Mouse (Mus musculus) embryonic stem cell, embryonic (primary cell): ENCODE results near the gene Dnase2b.

Experiments
- CTCF ChIA-PET, 4 experiments: fragments of 300-600 bp in 2 of 4; fragments of 350-600 bp in 2 of 4; sonication (Branson Sonifier 250); formaldehyde crosslinking; loops; one replicate each; lab custom pipeline; 2022; ENCODE audit warnings: inconsistent platforms in 2 of 4; lab: Charles Lee
- POLR2A ChIA-PET, 4 experiments: fragments of 300-600 bp in 2 of 4; fragments of 350-600 bp in 2 of 4; sonication (Branson Sonifier 250); formaldehyde crosslinking; loops; one replicate each; lab custom pipeline; 2022; ENCODE audit warnings: antibody characterized with exemption in 4 of 4, inconsistent platforms in 1 of 4; lab: Charles Lee

Dnase2b gene

DNA sequence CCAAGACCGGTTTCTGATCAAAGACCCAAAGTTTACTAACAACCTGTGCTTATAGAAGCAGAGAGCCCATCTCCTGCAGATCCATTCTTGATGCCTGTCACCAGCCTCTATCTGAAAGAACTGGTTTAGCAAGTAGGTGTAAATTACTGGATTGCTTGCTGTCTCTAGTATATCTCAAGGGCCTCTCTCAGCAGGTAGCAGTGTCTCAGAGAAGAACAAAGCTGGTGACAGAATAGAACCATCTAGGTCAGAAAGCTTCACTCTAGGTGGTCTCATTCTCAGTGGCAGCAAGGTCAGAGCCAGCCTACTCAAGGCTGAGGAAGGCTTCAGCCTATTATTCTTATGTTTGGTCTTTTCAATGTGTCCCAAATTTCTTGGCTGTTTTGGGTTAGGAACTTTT is 71.8 kb downstream of the Dnase2b start:
- POLR2A ChIA-PET, result interaction anchor here in 1 of 4 experiments (1.5 kb wide), 1 partner anchor 11 kb away, joined by 4 read pairs; no protein-coding TSS in a partner anchor
- CTCF ChIA-PET, result no interaction called here

DNA sequence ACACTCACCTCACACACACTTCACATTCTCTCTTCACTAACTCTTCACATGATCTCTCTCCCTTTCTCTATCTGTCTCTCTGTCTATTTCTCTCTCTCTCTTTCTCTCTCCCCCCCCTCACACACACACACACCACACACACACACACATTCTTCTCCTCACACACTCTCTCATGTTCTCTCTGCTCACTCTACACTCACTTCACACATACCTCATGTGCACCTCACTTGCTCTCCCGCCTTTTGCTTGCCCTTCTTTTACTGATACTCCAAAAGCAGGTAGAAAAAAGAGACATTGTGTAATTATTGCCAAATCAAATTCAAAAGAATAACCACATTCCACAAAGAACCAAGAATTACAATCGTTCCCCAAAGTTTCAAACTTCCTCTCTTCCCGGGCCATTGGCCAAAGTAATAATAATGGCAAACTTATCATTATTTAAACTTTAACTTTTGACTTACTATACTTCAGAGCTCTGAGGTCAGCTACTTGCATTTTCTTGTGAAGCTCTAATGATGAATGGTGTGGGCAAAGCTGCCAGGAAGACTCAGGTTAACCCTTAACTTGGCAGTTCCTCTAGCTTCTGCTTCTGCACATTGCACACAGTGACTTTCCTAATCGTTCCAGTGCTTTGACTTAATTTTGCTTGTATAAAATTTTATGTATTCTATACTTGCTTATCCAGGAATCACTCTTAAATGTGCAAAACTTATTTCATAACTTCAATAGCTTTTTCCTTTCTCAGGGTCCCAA is 74.7 kb downstream of the Dnase2b start:
- ChIA-PET POLR2A (interaction anchor here in 1 of 4 experiments (1.1 kb wide), 1 partner anchor 19 kb away, joined by 4 read pairs; the partner anchor contains the start of gene Rpf1), CTCF (no interaction called here)

DNA sequence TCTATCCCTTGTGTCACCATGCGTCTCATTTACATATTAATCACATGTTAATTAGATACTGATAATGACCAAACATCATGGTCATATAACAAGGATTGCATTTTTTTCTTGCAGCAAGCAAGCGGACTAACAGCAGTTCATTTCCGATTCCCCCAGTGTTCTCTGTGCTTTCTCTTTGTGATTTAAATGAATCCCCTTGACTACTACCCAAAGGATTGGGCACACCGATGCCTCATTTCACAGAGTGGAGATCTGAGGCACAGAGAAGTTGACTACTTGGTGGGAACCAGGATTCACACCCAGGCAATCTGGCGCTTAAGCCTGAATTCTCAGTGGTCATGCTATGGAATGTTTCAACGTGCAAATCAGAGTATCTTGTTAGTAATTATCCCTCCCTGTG is 80.4 kb downstream of the Dnase2b start:
- ChIA-PET POLR2A (interaction anchor here in 2 of 4 experiments (0.6 to 2.9 kb wide), 5 partner anchors 8 to 89 kb away, joined by 3 to 22 read pairs (median 5); partner anchors contain the start of gene Rpf1 (in 1 of the 2)), CTCF (no interaction called here)
